Mouse (Mus musculus) CD4-positive, CD25-positive, alpha-beta regulatory T cell, adult 2 months (primary cell): ENCODE data around the gene Insig1.

Experiments
- DNase-seq: peaks from one replicate; pipeline ENCODE4 v3.0.0-alpha.2; 2012; ENCODE audit warnings: low read depth, low spot score

Gene Insig1

GRCm38 (mm10) chr5:28118531-28118925 is 47.4 kb downstream of the Insig1 start:
- no peak for DNase-seq

- no peak for DNase-seq
Observed at GRCm38 (mm10) chr5:28119576-28119975, 48.4 kb downstream of the Insig1 start.

- peak; percentile 78 for DNase-seq
Observed at GRCm38 (mm10) chr5:28122491-28123454, 51.6 kb downstream of the Insig1 start.

GRCm38 (mm10) chr5:28123455-28123825 is 52.3 kb downstream of the Insig1 start:
- no peak for DNase-seq

GRCm38 (mm10) chr5:28124321-28125230 is 53.4 kb downstream of the Insig1 start:
- no peak for DNase-seq
